Comparison of ENCODE assay signal across 25 mouse cellular contexts in genomic region chr5:17746520-17746919, GRCm38 (mm10).
A peak's percentile ranks its signal among the peaks of the same experiment; 100 is the strongest.
DNase-seq lines count a peak whose midpoint lies in the region; ATAC-seq and TF ChIP-seq lines count a peak whose summit lies in the region.
"Had no signal": no experiment of that assay in that cellular context is flagged by ENCODE, and none has a peak within 500 bp of the region (broad histone marks: within the 10 kb centered on the region; RNA-seq: fewer than 3 reads in every experiment).

No protein-coding gene starts in this region.

- TF ChIP-seq POLR2A in lung, adult 2 months (IDR thresholded peaks at IDR 0.05; ENCODE audit: borderline replicate concordance, extremely low read depth, low read depth, low read length): no peak
- no peak for TF ChIP-seq POLR2A in myocyte (IDR thresholded peaks at IDR 0.05; ENCODE audit: insufficient read length, low read depth)

- DNase-seq in lung, embryonic 14.5 days: peak; percentile 22
- no peak for DNase-seq in lung, adult 2 months
- no peak for DNase-seq in Patski (ENCODE audit: low read depth, low spot score)
- no peak for DNase-seq in yolk sac, embryonic 10.5 days (ENCODE audit: low spot score)
- DNase-seq: adrenal gland, postnatal 10 days; B cell, adult 2 months; cerebellum, adult 18-20 months; cerebellum, postnatal 14 days; gastrocnemius, postnatal 25 days; heart, adult 18-20 months; heart, postnatal 36 days; kidney, postnatal 25 days; layer of hippocampus, postnatal 36 days; liver, embryonic 13.5 days; lung, postnatal 10 days; thymus, postnatal 14 days had no signal

- no peak overlapping the region for H3K27ac ChIP-seq in intestine, embryonic 15.5 days
- no peak overlapping the region for H3K27ac ChIP-seq in intestine, postnatal 0 days (ENCODE audit: low read depth, low read length)
- no peak overlapping the region for H3K27ac ChIP-seq in lung, embryonic 14.5 days (ENCODE audit: low read depth)
- H3K27ac ChIP-seq: forebrain, embryonic 10.5 days; hindbrain, embryonic 14.5 days; limb, embryonic 12.5 days; liver, embryonic 13.5 days; midbrain, embryonic 12.5 days had no signal

- POLR2A ChIA-PET in Patski (lab: Charles Lee): no interaction called here

- no peaks in the 10 kb centered on the region for H3K9me3 ChIP-seq in intestine, embryonic 15.5 days
- no peaks in the 10 kb centered on the region for H3K9me3 ChIP-seq in intestine, postnatal 0 days (ENCODE audit: control insufficient read depth)
- no peaks in the 10 kb centered on the region for H3K9me3 ChIP-seq in lung, embryonic 14.5 days (ENCODE audit: low read depth, low read length)
- H3K9me3 ChIP-seq: forebrain, embryonic 10.5 days; limb, embryonic 12.5 days; liver, embryonic 13.5 days; midbrain, embryonic 12.5 days had no signal

- no peak overlapping the region for H3K4me2 ChIP-seq in intestine, embryonic 15.5 days (replicated peaks)
- H3K4me2 ChIP-seq in intestine, postnatal 0 days (replicated peaks; ENCODE audit: low read depth): no peak overlapping the region
- no peak overlapping the region for H3K4me2 ChIP-seq in lung, embryonic 14.5 days
- peak overlapping the region; percentile 34 for H3K4me2 ChIP-seq in myocyte (ENCODE audit: low read depth)
- H3K4me2 ChIP-seq: hindbrain, embryonic 14.5 days; limb, embryonic 12.5 days; liver, embryonic 13.5 days; midbrain, embryonic 12.5 days had no signal

- CTCF ChIA-PET in Patski (lab: Charles Lee): interaction anchor here (0.7 to 2.1 kb wide), 4 partner anchors 11 to 809 kb away, joined by 3 to 9 read pairs (median 6); partner anchors contain the start of gene Sema3c

- no peak for TF ChIP-seq CTCF in intestine, postnatal 0 days (IDR thresholded peaks at IDR 0.05; ENCODE audit: low read depth)
- no peak for TF ChIP-seq CTCF in lung, embryonic 14.5 days (IDR thresholded peaks at IDR 0.05; ENCODE audit: low read depth)
- TF ChIP-seq CTCF in lung, adult 2 months (IDR thresholded peaks at IDR 0.05; ENCODE audit: insufficient read depth, low read length): no peak
- TF ChIP-seq CTCF in Patski (IDR thresholded peaks at IDR 0.05): no peak

- H3K79me2 ChIP-seq in myocyte (ENCODE audit: control insufficient read depth, insufficient read depth): no peaks in the 10 kb centered on the region

- H3K4me1 ChIP-seq in intestine, embryonic 15.5 days (replicated peaks): no peaks in the 10 kb centered on the region
- H3K4me1 ChIP-seq in intestine, postnatal 0 days (replicated peaks; ENCODE audit: control insufficient read depth, insufficient read depth, low read length): no peaks in the 10 kb centered on the region
- H3K4me1 ChIP-seq in lung, embryonic 14.5 days (ENCODE audit: insufficient read depth): no peaks in the 10 kb centered on the region
- H3K4me1 ChIP-seq in lung, adult 2 months (ENCODE audit: control insufficient read depth, insufficient read depth, low read length): no peaks in the 10 kb centered on the region
- H3K4me1 ChIP-seq: limb, embryonic 12.5 days; liver, embryonic 13.5 days; midbrain, embryonic 12.5 days had no signal

- no peaks in the 10 kb centered on the region for H3K36me3 ChIP-seq in intestine, embryonic 15.5 days
- no peaks in the 10 kb centered on the region for H3K36me3 ChIP-seq in intestine, postnatal 0 days (ENCODE audit: control insufficient read depth, insufficient read depth)
- H3K36me3 ChIP-seq in lung, embryonic 14.5 days (ENCODE audit: insufficient read depth): no peaks in the 10 kb centered on the region
- no peaks in the 10 kb centered on the region for H3K36me3 ChIP-seq in myocyte (ENCODE audit: control insufficient read depth, insufficient read depth)
- H3K36me3 ChIP-seq: forebrain, embryonic 10.5 days; limb, embryonic 12.5 days; liver, embryonic 13.5 days; midbrain, embryonic 12.5 days had no signal

- H3K4me3 ChIP-seq in intestine, embryonic 15.5 days (replicated peaks): no peak overlapping the region
- no peak overlapping the region for H3K4me3 ChIP-seq in intestine, postnatal 0 days (ENCODE audit: low read depth, low read length)
- no peak overlapping the region for H3K4me3 ChIP-seq in lung, embryonic 14.5 days (ENCODE audit: low read depth, low read length)
- no peak overlapping the region for H3K4me3 ChIP-seq in lung, adult 2 months (replicated peaks; ENCODE audit: extremely low read depth, low read depth, low read length)
- no peak overlapping the region for H3K4me3 ChIP-seq in myocyte
- H3K4me3 ChIP-seq: forebrain, embryonic 10.5 days; limb, embryonic 12.5 days; liver, embryonic 13.5 days; midbrain, embryonic 12.5 days had no signal

- H3K27me3 ChIP-seq in intestine, embryonic 15.5 days (replicated peaks): no peaks in the 10 kb centered on the region
- H3K27me3 ChIP-seq in intestine, postnatal 0 days (replicated peaks; ENCODE audit: control insufficient read depth, insufficient read depth, low read length): no peaks in the 10 kb centered on the region
- no peaks in the 10 kb centered on the region for H3K27me3 ChIP-seq in lung, embryonic 14.5 days (ENCODE audit: insufficient read depth, low read length)
- H3K27me3 ChIP-seq in Patski (no peaks in the 10 kb centered on the region), myocyte (ENCODE audit: control insufficient read depth, insufficient read depth, insufficient read length) (no peaks in the 10 kb centered on the region)
- H3K27me3 ChIP-seq: limb, embryonic 12.5 days; liver, embryonic 13.5 days; midbrain, embryonic 12.5 days had no signal

- ATAC-seq in intestine, embryonic 15.5 days: peak; percentile 56
- no peak for ATAC-seq in intestine, postnatal 0 days
- ATAC-seq in lung, embryonic 14.5 days (ENCODE audit: insufficient read depth): peak; percentile 35; the same call in 1 of the 2 replicates
- ATAC-seq in Patski: peak; percentile 44
- ATAC-seq: forebrain, embryonic 16.5 days; inflammation-experienced regulatory T-cells, adult 6 months had no signal

- in situ Hi-C loops in Patski (cut with MboI; ENCODE audit: low pct_unique_long_range_greater_than_20kb): no loop called here

- H3ac ChIP-seq in myocyte (ENCODE audit: control insufficient read depth, insufficient read length): no peak overlapping the region

- no peak overlapping the region for H3K9ac ChIP-seq in intestine, embryonic 15.5 days
- no peak overlapping the region for H3K9ac ChIP-seq in intestine, postnatal 0 days (ENCODE audit: low read depth, low read length)
- H3K9ac ChIP-seq in lung, embryonic 14.5 days: no peak overlapping the region
- H3K9ac ChIP-seq: hindbrain, embryonic 14.5 days; limb, embryonic 12.5 days; liver, embryonic 13.5 days; midbrain, embryonic 12.5 days had no signal

TF ChIP-seq in myocyte, 11 proteins besides CTCF, POLR2A, EP300 and RAD21:
- peak in 1 of 3 experiments; percentile 44 for TF ChIP-seq MYOD1 (IDR thresholded peaks at IDR 0.05; ENCODE audit: control insufficient read depth in 1 of 3, insufficient read length in 2 of 3, low read depth in 2 of 3)
- TF ChIP-seq TCF3 (IDR thresholded peaks at IDR 0.05; ENCODE audit: insufficient read length, low read depth): no peak
- no peak for TF ChIP-seq MYOG (IDR thresholded peaks at IDR 0.05; ENCODE audit: control insufficient read depth in 1 of 3, insufficient read depth in 1 of 3, insufficient read length in 2 of 3, low read depth in 2 of 3)
